Mouse (Mus musculus) naive thymus-derived CD4-positive, alpha-beta T cell, adult 2 months (primary cell): Measurements from ENCODE around the gene Vcam1.

ENCODE experiments used
- DNase-seq: peaks from one replicate; pipeline ENCODE4 v3.0.0-alpha.2; 2011; ENCODE audit warnings: low read depth

Gene Vcam1

DNA sequence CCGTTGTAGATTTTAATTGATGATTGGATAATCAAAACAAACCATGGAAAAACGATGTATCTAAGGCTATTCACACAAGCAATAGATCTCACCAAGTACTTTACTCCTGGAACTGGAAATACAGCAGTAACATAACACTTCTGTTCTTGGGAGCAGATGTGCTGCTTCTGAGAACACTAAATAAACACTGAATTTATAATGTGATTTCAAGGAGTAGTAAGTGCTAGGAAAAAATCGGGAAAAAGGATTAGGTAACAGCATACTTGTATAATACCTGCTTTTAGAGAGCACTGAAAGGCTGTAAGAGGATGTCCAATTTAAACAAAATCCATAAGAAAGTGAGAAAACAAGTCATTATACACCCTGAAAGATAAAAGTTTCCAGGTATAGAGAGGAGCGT, 43.5 kb downstream of the Vcam1 start:
- DNase-seq = no peak

DNA sequence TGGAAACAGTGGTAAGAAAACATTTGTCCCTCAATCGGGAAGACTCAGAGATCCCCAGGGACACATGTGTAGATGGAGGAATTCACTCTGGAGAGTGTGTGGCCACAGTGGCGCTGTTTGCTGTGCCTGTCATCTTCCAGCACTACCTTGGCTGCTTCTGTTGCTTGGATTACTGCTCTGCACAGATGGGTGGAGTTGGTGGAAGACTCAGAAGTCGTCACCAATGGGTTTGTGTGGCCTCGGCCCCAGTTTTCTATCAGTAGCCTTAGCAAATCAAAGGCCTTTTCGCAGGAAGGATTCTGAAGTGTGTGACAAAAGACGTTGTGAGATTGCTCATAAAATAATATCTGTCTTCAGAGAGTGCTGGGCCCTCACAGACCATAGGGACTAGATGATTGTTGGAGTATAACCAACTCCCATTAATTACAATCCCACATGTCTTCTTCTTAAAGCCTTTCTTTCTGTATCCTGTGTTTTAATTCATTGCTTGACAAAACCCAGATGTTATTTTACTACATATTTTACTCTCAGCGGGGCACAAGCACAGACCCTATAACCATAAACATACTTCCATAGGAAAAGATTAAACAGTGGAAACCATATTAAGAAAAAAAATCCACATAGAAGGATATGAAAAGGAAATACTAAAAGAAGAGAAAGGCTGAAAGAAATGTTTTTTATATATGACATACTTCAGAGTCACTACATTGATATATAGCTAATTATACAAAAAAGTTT, 48.4 kb downstream of the Vcam1 start:
- DNase-seq = no peak

DNA sequence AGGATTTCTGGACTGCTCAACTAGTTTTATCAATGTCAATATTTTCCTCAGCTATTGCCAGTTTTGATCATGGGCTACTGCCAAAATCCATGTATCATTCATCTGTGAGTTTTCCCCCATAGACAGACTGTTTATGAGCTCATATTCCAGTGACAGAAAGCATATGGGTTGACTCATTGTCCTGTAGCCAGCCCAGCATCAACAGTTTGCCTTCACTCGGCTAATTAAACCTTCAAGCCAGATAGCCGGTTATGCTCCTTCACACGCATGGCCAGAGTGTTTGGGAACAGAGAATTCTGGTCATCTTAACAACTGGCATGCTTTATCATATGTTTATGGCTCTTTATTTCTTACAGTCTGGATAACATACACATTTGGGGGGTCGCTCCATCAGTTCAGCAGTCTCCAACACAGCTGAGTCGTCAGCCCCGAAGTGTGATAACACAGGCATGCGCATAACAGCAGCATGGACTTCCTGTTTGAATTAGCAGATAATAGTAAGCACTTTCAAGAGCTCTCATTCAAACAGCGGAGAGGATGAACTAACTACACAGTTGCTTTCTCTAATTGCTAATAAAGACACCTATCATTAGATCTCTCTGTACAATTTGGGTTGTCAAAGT, 49.2 kb downstream of the Vcam1 start:
- no peak for DNase-seq

DNA sequence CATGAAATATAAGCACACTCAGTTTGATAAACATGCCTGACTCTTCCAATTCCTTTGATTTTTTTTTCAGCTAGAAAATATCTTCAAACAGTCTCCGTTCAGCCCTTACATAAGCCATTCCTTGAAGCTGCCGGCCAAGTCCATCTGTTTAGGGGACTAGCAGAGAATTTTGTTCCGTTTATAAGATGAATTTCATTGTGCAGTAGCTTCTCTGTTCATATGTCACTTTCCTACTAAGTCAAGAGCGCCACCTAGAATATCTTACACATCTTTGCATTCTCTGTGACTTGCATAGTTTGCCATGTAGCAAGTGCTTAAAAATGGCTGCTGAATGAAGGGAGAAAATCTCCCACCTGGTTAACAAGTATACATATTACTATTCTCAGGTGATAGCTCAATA, 51.0 kb downstream of the Vcam1 start:
- DNase-seq = peak; percentile 13

DNA sequence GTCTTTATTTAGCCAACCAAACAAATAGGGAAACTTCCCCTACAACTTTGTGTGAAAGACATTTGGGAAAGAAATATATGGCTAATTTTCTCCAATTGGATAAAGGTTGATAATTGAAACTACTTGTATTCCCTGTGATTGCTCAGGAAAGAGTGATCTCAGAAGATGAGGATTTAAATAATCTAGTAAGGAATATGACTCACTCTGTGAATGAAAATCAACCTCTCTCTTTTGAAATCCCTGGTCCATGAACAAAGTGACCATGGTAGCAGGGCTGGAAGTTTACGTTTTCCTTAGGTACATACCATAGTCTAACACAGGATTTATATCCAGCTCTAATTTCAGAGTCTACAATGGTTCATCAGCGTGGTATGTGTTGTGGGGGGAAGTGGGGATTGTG, 52.7 kb downstream of the Vcam1 start:
- DNase-seq = no peak

DNA sequence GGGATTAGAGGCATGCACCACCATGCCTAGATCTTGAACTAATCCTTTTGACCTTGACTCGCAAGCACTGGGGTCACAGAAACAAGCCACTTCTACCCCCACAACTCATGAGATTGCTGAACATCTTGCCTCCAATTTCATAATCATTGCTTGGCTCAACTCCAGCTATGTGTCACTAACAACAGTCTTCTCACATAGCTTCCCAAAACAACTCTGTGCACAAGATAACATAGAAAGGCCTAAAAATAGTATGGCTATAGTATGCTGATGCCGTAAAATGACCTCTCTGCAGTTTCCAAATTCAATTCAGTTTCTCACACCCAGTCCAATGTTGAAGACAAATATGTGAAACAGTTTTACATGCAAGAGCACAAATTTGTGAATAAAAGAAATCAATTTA, 56.9 kb downstream of the Vcam1 start:
- DNase-seq = no peak

DNA sequence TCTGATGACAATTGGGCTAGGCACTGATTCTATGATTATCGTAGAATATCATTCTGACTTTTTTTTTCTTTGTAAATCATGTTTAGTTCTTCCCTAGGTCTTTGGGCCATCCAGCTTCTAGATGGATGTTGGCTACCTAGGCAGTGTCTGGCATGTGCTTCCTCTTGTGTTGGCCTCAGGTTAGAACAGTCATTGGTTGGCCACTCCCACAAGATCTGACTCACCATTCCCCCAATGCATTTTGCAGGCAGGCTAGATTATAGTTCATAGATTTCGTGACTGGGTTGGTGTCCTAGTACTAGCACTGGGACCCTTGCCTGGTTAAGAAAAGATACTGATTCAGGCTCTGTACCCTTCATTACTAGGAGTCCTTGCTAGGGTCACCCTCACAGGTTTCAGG, 67.3 kb downstream of the Vcam1 start:
- DNase-seq = no peak

DNA sequence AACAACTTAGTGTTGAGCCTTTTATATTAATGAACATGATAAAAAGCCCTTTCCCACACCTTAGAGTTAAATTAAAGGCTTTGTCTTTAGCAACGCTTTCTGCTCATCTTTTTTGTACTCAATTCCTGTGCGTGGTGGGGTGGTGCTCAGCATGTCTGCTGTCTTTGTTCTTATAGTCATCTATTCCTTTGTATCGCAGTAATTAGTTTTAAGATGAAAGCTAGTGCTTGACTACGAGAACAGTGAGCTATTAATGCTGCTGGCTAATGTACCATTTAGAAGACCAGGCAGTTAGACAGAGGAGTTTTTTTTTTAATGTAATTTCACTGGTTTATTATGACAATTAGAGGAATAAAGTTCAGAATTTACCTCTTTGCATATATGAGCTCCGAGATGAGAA, 69.2 kb downstream of the Vcam1 start:
- no peak for DNase-seq
